Mouse (Mus musculus) kidney, adult 2 months (tissue): ENCODE measurements around the gene Acta1.
A peak's percentile ranks its signal among the peaks of the same experiment; 100 is the strongest.

Experiments used
- CTCF ChIP-seq: fragments of 200-500 bp; conservative IDR thresholded peaks from 2 replicates; pipeline ENCODE4 v1.5.1; 2011; ENCODE audit warnings: low read depth, mild to moderate bottlenecking, control low read depth, low read length, moderate library complexity, mixed read lengths; ENCODE audit not compliant: insufficient read depth, insufficient read length
- POLR2A ChIP-seq: fragments of 200-500 bp; IDR thresholded peaks from one replicate; pipeline ENCODE4 v1.6.1; 2011; ENCODE audit warnings: low read depth, low read length, control low read depth

DNA sequence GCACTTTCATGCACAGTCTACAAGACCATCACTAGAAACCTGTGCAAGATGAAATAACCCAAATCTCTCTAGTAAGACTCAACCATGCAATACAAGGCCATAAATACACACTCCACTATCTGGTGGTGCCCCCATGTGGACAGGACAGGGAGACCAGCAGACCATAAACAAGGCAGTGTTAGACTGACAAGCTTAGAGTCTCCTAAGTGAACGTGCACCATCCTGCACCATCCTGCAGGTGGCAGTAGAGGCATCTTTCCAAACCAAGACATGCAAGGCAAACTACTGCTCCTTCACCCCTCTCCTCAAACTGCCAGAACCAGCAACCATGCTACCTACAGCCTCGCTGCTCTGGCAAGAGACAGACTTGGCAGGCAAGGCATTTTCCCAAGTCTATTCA is 30.2 kb upstream of the Acta1 start:
- peak; percentile 99; the same call in 1 of the 2 replicates for TF ChIP-seq CTCF
- TF ChIP-seq POLR2A, result no peak
